Mouse (Mus musculus): Measurements from ENCODE around the gene Lzic. TPM values are rescaled to one million over a fixed set of nuclear protein-coding genes. Genes with fewer than 3 reads are reported as not detected.

The Lzic gene
- polyA plus RNA-seq (2014; fragmentation: Nextera tagmentation; extraction: Ambion mirVana), result 51.1 and 52.8 TPM in 2 replicates

DNA sequence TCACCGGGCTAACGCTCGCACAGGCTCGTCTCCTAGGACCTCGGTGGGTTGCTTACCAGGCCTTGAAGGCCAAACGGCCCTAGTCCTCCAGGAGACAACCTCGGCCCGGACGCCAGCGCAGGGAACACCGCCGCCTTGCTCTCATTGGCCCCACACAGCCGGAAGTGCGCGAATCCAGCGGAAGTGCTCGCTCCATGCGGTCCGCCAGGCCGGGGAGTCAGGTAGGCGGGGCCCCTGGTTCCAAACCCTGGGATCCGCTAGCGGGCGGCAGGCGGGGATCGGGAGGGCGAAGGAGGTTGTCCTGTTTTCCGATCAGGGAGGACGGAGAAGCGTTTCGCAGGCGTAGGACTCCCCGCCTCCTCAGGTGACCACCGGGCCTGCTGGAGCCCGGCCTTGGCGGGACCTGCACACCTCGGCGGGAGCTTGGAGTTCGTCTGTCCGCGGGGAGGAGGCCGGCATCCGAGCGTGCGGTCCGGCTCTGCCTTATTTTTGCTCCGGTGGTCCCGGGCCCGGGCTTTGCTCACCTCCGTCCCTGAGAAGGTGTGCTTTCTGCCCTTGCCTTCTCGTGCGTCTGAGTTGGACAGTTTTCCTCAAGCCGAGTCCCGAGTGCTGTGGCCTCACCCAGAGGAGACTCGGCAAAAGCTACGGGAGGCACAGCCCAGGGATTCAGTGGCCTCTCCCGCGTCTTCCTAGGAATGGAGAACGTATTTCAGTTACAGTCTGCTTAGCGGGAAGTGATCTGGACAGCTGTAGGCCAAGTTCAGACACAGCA, at the start of gene Lzic, which contains the start of gene Nmnat1:
Lzic (plus strand) TSS at position 177 of the 772 bp plus-strand sequence.
Nmnat1 (minus strand) TSS at position 150 of the 772 bp plus-strand sequence.
- no peaks in the 10 kb centered on the region; the same call in 1 of the 2 replicates for H3K4me1 ChIP-seq (ENCODE audit: insufficient read depth)
- ATAC-seq (ENCODE audit: insufficient read depth), result peak; percentile 100

DNA sequence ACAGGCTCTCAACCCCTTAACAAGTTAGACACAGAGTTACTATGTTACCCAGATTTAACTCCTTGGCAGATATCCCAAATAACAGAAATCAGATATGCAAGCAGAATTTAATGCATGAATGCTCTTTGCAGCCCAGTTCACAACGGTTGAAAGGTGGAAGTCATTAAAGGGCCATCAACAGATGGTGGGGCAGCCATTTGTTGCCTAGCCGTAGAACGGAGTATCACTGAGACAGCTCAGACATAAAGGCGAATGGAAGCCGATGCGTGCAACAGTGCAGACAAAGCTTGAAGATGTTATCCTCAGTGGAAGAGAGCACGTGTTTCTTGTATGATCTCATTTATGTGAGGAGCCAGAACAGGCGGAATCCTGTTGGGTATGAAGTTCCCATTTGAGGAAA, 44.5 kb upstream of the Lzic start:
- Histone ChIP-seq H3K27ac (ENCODE audit: low read depth) (no peak overlapping the region), H3K4me1 (ENCODE audit: insufficient read depth) (0 out of 2 replicates have a peak, but pooled peaks cover 2% of the 10 kb centered on the region), H3K4me3 (ENCODE audit: low read depth, low read length) (no peak overlapping the region), H3K4me2 (no peak overlapping the region), H3K9ac (no peak overlapping the region), H3K36me3 (ENCODE audit: insufficient read depth) (no peaks in the 10 kb centered on the region), H3K27me3 (ENCODE audit: insufficient read depth, low read length) (no peaks in the 10 kb centered on the region), H3K9me3 (ENCODE audit: low read depth, low read length) (no peaks in the 10 kb centered on the region)
- DNase-seq (no peak), ATAC-seq (ENCODE audit: insufficient read depth) (no peak)
- WGBS, result 67% methylated on average over 8 of the region's 8 CpGs
- no peak for TF ChIP-seq CTCF (IDR thresholded peaks at IDR 0.05; ENCODE audit: low read depth)

More for the DNA sequence above, at the start of gene Lzic, which contains the start of gene Nmnat1:
- Histone ChIP-seq H3K27me3 (ENCODE audit: insufficient read depth, low read length) (no peaks in the 10 kb centered on the region; the same call in 1 of the 2 replicates), H3K9me3 (ENCODE audit: low read depth, low read length) (no peaks in the 10 kb centered on the region), H3K36me3 (ENCODE audit: insufficient read depth) (peaks cover 34% of the 10 kb centered on the region), H3K9ac (peak within 1 kb of the TSS; percentile 58), H3K27ac (ENCODE audit: low read depth) (peak within 1 kb of the TSS; percentile 50; the same call in 1 of the 2 replicates), H3K4me3 (ENCODE audit: low read depth, low read length) (peak within 1 kb of the TSS; percentile 80), H3K4me2 (peak within 1 kb of the TSS; percentile 84)
- TF ChIP-seq CTCF (IDR thresholded peaks at IDR 0.05; ENCODE audit: low read depth), result peak; percentile 12
- peak; percentile 98 for DNase-seq
- WGBS, result under 1% methylated on average over 60 of the region's 60 CpGs

DNA sequence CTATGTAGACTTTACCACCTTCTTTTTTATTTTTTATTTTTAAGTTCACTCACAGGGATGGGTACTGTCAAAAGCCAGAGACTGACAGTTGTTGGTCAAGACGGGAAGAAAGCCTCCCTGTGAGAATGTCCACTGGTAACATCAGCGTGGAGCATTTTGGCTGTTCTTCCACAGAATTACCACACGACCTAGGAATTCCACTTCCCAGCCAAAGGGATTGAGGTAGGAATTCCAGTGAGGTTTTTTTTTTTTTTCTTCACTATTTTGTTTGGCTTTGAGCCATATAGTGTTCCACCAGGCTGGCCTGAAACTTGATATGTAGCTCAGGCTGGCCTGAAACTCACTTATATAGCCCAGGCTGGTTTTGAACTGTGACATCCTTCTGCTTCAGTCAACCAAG, 42.6 kb upstream of the Lzic start:
- no peak overlapping the region for H3K4me3 ChIP-seq (ENCODE audit: low read depth, low read length)
- H3K9me3 ChIP-seq (ENCODE audit: low read depth, low read length), result no peaks in the 10 kb centered on the region
- H3K36me3 ChIP-seq (ENCODE audit: insufficient read depth), result no peaks in the 10 kb centered on the region
- no peak for TF ChIP-seq CTCF (IDR thresholded peaks at IDR 0.05; ENCODE audit: low read depth)
- 0 out of 2 replicates have a peak, but pooled peaks cover 2% of the 10 kb centered on the region for H3K4me1 ChIP-seq (ENCODE audit: insufficient read depth)
- H3K4me2 ChIP-seq, result no peak overlapping the region
- DNase-seq, result peak; percentile 66
- H3K27me3 ChIP-seq (ENCODE audit: insufficient read depth, low read length), result no peaks in the 10 kb centered on the region
- no peak for ATAC-seq (ENCODE audit: insufficient read depth)
- H3K27ac ChIP-seq (ENCODE audit: low read depth), result peak overlapping the region; percentile 50; the same call in 1 of the 2 replicates
- no peak overlapping the region for H3K9ac ChIP-seq
- 18% methylated on average over 3 of the region's 3 CpGs for WGBS

DNA sequence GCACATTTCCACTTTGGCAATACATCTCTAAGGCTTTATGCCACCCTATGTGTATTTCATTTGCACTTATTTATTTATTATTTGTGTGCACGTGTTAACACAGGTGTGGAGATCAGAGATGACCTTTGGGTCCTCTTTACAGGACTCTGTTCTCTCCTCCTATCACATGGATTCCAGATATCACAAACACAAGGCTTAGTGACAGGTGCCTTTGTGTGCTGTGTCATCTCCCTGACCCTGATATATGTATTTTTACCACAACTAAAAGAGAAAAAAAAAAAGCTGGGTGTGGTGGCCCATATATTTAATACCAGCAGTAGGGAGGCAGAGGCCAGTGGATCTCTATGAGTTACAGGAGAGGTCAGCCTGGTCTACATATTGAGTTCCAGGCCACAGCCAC, 40.6 kb upstream of the Lzic start:
- no peak for TF ChIP-seq CTCF (IDR thresholded peaks at IDR 0.05; ENCODE audit: low read depth)
- Histone ChIP-seq H3K27me3 (ENCODE audit: insufficient read depth, low read length) (no peaks in the 10 kb centered on the region), H3K9me3 (ENCODE audit: low read depth, low read length) (no peaks in the 10 kb centered on the region), H3K4me2 (peak overlapping the region; percentile 66), H3K4me1 (ENCODE audit: insufficient read depth) (0 out of 2 replicates have a peak, but pooled peaks cover 2% of the 10 kb centered on the region), H3K36me3 (ENCODE audit: insufficient read depth) (no peaks in the 10 kb centered on the region), H3K9ac (peak overlapping the region; percentile 60), H3K27ac (ENCODE audit: low read depth) (peak overlapping the region; percentile 94; the same call in 1 of the 2 replicates), H3K4me3 (ENCODE audit: low read depth, low read length) (peak overlapping the region; percentile 29; the same call in 1 of the 2 replicates)
- DNase-seq (no peak), ATAC-seq (ENCODE audit: insufficient read depth) (no peak)
- 36% methylated on average over 1 of the region's 1 CpGs for WGBS

DNA sequence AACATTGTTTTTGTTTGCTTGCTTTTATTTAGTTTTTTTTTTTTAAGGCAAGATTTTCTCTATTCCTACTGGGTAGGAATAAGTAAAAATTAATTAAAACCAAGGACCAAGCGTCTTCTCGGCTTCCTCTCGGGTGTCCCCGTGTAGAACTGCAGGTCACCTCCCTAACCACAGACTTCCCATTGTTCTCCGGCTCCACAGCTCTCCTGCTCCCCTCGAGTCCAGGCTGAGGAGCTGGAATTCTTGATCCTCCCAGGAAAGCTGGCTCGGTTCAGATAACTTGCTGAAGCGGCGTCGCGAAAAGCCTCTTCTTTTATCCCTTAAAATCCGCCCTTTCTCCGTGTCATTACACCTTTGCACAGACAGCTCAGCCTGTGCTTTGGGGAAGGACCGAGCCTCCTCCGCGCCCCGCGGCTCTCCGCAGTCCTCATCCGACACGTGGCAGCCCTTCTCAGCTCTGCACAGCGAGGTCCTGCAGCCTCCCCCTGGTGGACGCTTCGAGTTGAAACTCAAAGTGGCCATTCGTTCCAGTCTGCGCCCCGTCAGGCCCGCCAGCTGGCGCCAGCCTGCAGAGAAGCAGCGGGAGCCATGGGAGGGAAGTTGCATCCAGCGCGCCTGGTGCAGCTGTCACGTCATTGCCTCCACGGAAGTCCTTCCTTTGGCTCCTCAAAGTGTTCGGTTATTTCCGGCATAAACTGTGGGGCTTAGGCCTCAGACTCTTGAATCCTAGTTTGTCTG, 39.9 kb upstream of the Lzic start:
- 0 out of 2 replicates have a peak, but pooled peaks cover 2% of the 10 kb centered on the region for H3K4me1 ChIP-seq (ENCODE audit: insufficient read depth)
- ATAC-seq (ENCODE audit: insufficient read depth) (peak; percentile 99), DNase-seq (peak; percentile 99)
- no peaks in the 10 kb centered on the region for H3K9me3 ChIP-seq (ENCODE audit: low read depth, low read length)
- no peaks in the 10 kb centered on the region for H3K27me3 ChIP-seq (ENCODE audit: insufficient read depth, low read length)
- WGBS, result under 1% methylated on average over 36 of the region's 36 CpGs
- peak overlapping the region; percentile 66 for H3K4me2 ChIP-seq
- H3K27ac ChIP-seq (ENCODE audit: low read depth), result peak overlapping the region; percentile 94
- H3K4me3 ChIP-seq (ENCODE audit: low read depth, low read length), result peak overlapping the region; percentile 29
- H3K9ac ChIP-seq, result peak overlapping the region; percentile 60
- peak; percentile 98 for TF ChIP-seq CTCF (IDR thresholded peaks at IDR 0.05; ENCODE audit: low read depth)
- H3K36me3 ChIP-seq (ENCODE audit: insufficient read depth), result no peaks in the 10 kb centered on the region

DNA sequence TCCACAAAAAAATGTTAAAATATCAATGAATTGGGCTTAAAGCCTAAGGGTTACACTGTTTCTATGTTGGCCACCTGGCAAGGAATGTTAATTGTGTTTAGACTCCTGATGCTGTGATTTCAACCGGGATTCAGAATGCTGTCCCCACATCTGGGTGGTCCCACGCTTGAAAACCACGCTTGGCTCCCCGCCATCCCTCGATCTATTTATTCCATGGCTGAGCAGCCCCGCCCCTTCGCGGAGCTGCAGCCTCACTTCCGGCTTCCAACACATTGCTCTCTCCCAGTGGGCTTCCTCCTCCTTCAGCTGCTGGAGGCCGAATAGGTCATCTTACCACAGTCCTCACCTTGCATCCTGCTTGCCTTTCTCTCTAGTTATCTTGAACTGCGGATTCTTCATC, 39.2 kb upstream of the Lzic start:
- Histone ChIP-seq H3K36me3 (ENCODE audit: insufficient read depth) (no peaks in the 10 kb centered on the region), H3K9ac (0 out of 2 replicates have a peak overlapping the region, but pooled peaks have one; percentile 60), H3K27ac (ENCODE audit: low read depth) (peak overlapping the region; percentile 94), H3K27me3 (ENCODE audit: insufficient read depth, low read length) (no peaks in the 10 kb centered on the region), H3K9me3 (ENCODE audit: low read depth, low read length) (no peaks in the 10 kb centered on the region), H3K4me2 (peak overlapping the region; percentile 66), H3K4me1 (ENCODE audit: insufficient read depth) (0 out of 2 replicates have a peak, but pooled peaks cover 2% of the 10 kb centered on the region), H3K4me3 (ENCODE audit: low read depth, low read length) (peak overlapping the region; percentile 29)
- DNase-seq (peak; percentile 95), ATAC-seq (ENCODE audit: insufficient read depth) (peak; percentile 50)
- WGBS, result 3% methylated on average over 11 of the region's 11 CpGs
- TF ChIP-seq CTCF (IDR thresholded peaks at IDR 0.05; ENCODE audit: low read depth), result no peak
